Mouse (Mus musculus): ENCODE measurements around the gene Tma7.

Tma7 gene

GRCm38 (mm10) chr9:109087987-109088386 is 5.6 kb upstream of the Tma7 start:
- in situ Hi-C loops (cut with MboI; ENCODE audit: low pct_unique_long_range_greater_than_20kb in 1 of 2, low sequenced_read_pairs in 2 of 2, unreplicated experiment in 1 of 2) = no loop called here

DNA sequence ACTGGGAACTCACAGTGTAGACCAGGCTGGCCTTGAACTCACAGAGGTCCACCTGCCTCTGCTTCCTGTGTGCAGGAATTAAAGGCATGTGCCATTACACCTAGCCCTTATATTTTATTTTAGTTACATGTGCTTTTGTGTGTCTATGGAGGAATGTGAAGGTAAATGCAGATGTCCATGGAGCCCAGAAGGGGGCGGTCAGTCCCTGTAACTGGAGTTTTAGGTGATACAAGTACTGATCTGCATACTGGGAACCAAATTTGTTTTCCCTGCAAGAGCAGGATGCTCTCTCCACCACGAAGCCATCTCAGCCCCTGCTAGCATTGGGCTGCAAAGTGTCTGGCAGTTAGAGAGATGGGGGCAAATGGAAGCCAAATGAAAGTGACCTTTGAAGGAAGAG is 2.5 kb upstream of the Tma7 start:
- in situ Hi-C loops (cut with MboI; ENCODE audit: low pct_unique_long_range_greater_than_20kb in 1 of 2, low sequenced_read_pairs in 2 of 2, unreplicated experiment in 1 of 2) = no loop called here

DNA sequence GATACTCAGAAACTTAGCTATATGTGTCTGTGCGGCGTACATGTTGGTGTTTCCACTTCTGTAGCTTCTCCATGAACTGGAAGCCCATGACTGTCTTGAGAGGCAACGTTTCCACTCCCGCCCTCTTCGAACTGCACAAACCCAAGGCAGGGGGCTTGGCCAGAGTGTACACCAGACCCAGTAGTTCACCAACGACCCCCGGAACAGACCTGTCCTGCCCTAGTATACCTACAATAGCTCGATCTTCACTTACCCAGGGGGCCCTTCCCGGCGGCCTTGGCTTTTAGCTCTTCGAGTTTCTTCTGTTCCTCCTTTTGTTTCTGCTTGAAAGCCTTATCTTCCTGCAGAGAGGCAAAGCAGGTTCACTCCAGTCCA is 651 bp downstream of the Tma7 start:
- in situ Hi-C loops (cut with MboI; ENCODE audit: low pct_unique_long_range_greater_than_20kb in 1 of 2, low sequenced_read_pairs in 2 of 2, unreplicated experiment in 1 of 2) = no loop called here

DNA sequence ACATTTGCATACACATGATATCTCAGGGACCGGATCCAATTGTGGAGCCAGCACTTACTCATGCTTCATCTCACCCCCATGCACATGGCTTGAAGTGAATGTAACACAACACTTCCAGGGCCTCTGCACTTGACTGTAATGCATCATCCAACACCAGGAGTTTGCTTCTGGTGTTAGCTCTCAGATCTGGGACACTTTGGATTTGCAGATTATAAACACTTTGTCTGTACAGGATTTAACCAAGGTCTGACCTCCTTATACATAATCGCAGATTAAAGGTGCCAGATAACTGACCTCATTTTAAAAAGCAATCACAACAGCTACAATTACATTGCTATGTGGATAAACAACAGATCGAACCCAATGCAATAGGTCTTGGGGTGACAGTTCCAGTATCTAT is 1.9 kb downstream of the Tma7 start:
- in situ Hi-C loops (cut with MboI; ENCODE audit: low pct_unique_long_range_greater_than_20kb in 1 of 2, low sequenced_read_pairs in 2 of 2, unreplicated experiment in 1 of 2) = no loop called here

GRCm38 (mm10) chr9:109073661-109074573 is 8.5 kb downstream of the Tma7 start, which contains the start of gene Atrip:
TSS of gene Atrip (minus strand) at chr9:109074124.
- in situ Hi-C loops (cut with MboI; ENCODE audit: low pct_unique_long_range_greater_than_20kb in 1 of 2, low sequenced_read_pairs in 2 of 2, unreplicated experiment in 1 of 2) = no loop called here

DNA sequence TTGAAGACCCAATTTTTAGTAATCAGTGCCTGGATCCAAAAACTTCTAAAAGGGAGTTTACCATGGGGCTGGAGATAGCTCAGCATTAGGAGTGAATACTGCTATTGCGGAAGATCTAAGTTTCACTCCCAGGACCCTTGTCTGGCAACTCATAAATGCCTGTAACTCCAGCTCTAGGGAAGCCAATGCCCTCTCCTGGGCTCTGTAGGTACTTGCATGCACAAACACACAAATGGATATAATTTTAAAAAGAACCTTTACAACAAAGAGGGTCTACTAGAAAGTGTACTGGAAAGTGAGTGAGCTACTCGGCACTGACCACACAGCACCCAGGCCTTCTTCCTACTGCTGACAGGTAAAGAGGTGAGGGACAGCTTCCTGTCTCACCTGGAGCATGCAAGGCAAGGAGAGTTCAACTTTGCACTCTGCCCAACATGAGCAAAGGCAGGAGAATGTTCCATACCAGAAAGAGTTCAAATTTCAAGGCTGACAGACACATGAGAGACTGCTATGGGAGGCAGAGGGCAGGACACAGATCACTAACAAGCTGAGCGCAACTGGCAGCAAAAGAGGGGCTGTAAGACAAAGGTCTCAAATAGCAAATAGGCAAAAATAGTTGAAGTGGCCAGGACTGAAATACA is 14.2 kb downstream of the Tma7 start:
- in situ Hi-C loops (cut with MboI; ENCODE audit: low pct_unique_long_range_greater_than_20kb in 1 of 2, low sequenced_read_pairs in 2 of 2, unreplicated experiment in 1 of 2) = no loop called here

DNA sequence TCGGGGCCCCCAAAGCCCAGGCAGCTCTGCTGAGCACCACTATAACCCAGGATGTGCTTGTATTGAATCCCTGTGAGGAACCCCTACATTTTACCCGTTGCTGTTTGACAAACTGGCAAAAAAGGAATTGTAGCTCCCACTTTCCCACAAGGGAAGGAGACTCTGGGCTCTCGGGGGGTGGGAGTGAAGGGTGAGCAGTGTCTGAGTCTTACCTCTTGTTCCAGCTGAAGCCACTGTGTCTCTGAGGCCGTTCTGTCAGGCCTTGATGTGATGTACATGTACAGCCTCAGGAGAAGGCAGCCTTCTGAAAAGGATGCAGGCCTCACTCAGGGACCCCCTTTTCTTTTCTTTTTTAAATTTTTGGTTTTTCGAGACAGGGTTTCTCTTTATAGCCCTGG is 21.5 kb downstream of the Tma7 start:
- in situ Hi-C loops (cut with MboI; ENCODE audit: low pct_unique_long_range_greater_than_20kb in 1 of 2, low sequenced_read_pairs in 2 of 2, unreplicated experiment in 1 of 2) = no loop called here

- in situ Hi-C loops (cut with MboI; ENCODE audit: low pct_unique_long_range_greater_than_20kb in 1 of 2, low sequenced_read_pairs in 2 of 2, unreplicated experiment in 1 of 2) = no loop called here
These were observed 22.0 kb downstream of the Tma7 start for GRCm38 (mm10) chr9:109060184-109060897.

GRCm38 (mm10) chr9:109059136-109059903 is 23.1 kb downstream of the Tma7 start, which contains the start of gene Trex1:
TSS of gene Trex1 (minus strand) at chr9:109059734.
- in situ Hi-C loops (cut with MboI; ENCODE audit: low pct_unique_long_range_greater_than_20kb in 1 of 2, low sequenced_read_pairs in 2 of 2, unreplicated experiment in 1 of 2) = loop anchor here in 1 of 2 experiments (10.0 kb wide), 1 partner anchor 55 kb away; no protein-coding TSS in a partner anchor

GRCm38 (mm10) chr9:109058006-109058765 is 24.2 kb downstream of the Tma7 start:
- in situ Hi-C loops (cut with MboI; ENCODE audit: low pct_unique_long_range_greater_than_20kb in 1 of 2, low sequenced_read_pairs in 2 of 2, unreplicated experiment in 1 of 2) = loop anchor here in 1 of 2 experiments (10.0 kb wide), 1 partner anchor 53 kb away; no protein-coding TSS in a partner anchor

DNA sequence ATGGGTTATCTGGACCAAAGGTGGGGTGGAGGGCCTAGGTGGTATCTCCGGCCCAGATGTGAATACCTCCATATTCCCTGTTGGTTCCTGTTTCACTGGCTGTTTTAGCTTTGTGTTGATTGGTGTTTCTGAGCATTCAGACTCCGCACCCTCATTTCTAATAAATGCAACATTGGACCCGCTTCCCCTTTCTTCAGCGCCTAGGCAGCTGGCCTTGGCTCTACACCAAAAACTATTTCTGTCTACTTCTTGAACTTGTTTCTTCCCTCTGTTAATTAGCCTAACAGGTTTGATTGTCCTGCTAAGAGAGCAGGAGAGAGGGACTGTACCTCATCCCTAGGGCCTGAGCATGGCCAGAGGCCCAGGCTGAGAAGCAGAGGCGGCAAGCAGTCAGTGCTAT is 24.8 kb downstream of the Tma7 start:
- in situ Hi-C loops (cut with MboI; ENCODE audit: low pct_unique_long_range_greater_than_20kb in 1 of 2, low sequenced_read_pairs in 2 of 2, unreplicated experiment in 1 of 2) = loop anchor here in 1 of 2 experiments (10.0 kb wide), 1 partner anchor 53 kb away; no protein-coding TSS in a partner anchor

GRCm38 (mm10) chr9:109056916-109057315 is 25.5 kb downstream of the Tma7 start:
- in situ Hi-C loops (cut with MboI; ENCODE audit: low pct_unique_long_range_greater_than_20kb in 1 of 2, low sequenced_read_pairs in 2 of 2, unreplicated experiment in 1 of 2) = loop anchor here in 1 of 2 experiments (10.0 kb wide), 1 partner anchor 52 kb away; no protein-coding TSS in a partner anchor

DNA sequence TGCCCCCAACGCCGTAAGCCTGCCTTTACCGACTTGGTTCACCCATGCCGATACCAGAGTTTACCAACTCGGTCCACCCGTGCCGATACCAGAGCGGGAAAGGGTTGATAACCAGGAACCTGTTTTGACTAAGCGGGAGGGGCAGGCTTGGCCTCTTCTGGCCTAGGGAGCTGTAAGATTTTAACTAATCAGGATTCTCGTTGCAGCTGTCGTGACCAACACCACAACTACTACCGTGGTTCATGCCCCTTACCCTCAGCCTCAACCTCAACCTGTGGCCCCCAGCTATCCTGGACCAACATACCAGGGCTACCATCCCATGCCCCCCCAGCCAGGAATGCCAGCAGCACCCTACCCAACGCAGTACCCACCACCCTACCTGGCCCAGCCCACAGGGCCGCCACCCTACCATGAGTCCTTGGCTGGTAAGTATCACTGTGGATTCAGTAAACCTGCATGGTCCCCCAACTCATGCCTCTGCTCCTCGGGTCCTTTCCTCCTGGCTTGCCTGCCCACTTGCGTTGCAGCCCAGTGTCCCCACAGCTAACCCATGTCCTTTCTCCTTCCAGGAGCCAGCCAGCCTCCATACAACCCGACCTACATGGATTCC is 26.2 kb downstream of the Tma7 start:
- in situ Hi-C loops (cut with MboI; ENCODE audit: low pct_unique_long_range_greater_than_20kb in 1 of 2, low sequenced_read_pairs in 2 of 2, unreplicated experiment in 1 of 2) = loop anchor here in 1 of 2 experiments (10.0 kb wide), 1 partner anchor 51 kb away; no protein-coding TSS in a partner anchor

DNA sequence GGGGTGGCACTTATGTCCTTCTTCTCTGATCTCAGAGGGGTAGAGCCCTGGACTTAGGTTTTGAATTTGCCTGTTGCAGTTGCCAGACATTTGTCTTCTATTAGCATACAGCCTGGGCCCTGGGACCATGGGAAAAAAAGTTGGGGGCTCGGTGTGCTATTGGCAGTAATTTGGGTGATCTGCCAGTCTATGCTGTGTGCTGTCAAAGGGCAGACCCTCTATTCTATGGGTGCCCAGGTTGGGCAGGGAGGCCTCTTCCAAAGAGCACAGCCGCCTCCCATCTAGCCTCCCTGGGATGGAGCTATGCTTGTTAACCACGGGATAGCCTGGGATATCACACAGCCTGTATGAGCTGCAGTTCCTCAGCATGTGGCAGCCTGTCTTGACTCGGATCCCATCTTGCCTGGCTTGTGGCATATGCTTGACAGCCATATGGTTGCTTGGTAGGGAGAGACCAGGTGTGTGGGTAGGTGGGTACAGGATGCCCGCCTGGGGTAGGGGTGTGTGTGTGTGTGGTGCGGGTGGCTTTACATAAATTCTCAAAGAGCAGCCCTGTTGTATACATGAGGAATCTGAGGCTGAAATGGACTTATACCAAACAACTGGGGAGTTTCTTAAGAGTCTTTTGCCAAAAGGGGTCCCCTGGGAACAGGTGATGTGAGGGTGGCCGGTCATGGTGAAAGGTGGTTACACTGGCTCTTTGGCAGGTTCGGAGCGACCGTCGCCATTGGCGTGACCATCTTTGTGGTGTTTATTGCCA is 26.9 kb downstream of the Tma7 start:
- in situ Hi-C loops (cut with MboI; ENCODE audit: low pct_unique_long_range_greater_than_20kb in 1 of 2, low sequenced_read_pairs in 2 of 2, unreplicated experiment in 1 of 2) = loop anchor here in 1 of 2 experiments (10.0 kb wide), 1 partner anchor 51 kb away; no protein-coding TSS in a partner anchor

DNA sequence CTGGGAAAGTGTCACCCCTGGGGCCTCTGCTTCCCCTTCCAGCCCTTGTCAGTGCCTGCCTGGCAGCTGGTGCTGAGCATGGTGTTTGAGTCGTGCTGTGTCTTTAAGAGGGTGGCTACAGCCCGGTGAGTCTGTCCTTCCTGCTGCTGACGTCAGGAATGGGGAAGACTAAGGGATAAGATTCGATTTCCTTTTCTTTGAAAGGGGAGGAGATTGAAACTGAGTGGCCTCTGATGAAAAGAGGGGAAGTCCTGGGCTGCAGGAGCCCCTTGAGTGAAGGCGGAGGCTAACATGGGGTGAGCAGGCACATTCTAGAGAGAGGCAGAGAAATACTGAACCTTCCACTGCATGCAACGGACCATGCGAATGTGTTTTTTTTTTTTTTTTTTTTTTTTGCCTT is 27.7 kb downstream of the Tma7 start:
- in situ Hi-C loops (cut with MboI; ENCODE audit: low pct_unique_long_range_greater_than_20kb in 1 of 2, low sequenced_read_pairs in 2 of 2, unreplicated experiment in 1 of 2) = loop anchor here in 1 of 2 experiments (10.0 kb wide), 1 partner anchor 50 kb away; no protein-coding TSS in a partner anchor

DNA sequence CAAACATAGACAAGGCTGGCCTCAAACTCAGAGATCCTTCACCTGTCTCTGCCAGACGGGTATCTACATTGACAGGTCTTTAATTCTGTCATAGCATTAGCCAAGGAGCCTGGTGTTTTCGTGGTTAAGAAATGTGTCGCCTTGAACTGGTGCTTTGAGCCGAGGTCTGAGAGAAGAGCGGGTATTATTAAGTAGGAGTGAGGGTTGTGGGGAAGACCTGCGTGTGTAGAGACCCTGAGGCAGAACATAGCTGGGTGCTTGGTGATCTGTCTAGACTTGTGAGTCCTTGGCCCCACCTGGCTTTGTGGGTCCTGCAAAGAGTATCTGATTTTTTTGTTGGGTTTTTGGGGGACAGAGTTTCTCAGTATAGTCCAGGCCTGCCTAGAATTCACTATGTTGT is 28.5 kb downstream of the Tma7 start:
- in situ Hi-C loops (cut with MboI; ENCODE audit: low pct_unique_long_range_greater_than_20kb in 1 of 2, low sequenced_read_pairs in 2 of 2, unreplicated experiment in 1 of 2) = loop anchor here in 1 of 2 experiments (10.0 kb wide), 1 partner anchor 49 kb away; no protein-coding TSS in a partner anchor

All from mouse embryonic stem cell (cell line).